Mouse (Mus musculus) heart, embryonic 12.5 days (tissue): Measurements from ENCODE around the gene Sorcs2. TPM values are rescaled to one million over a fixed set of nuclear protein-coding genes. Genes with fewer than 3 reads are reported as not detected.

Experiments
- ATAC-seq: fragments of 200-750 bp; cut with Nextera tagmentation; 2 replicates; pipeline ENCODE4 v1.8.0; 2017; ENCODE audit warnings: moderate TSS enrichment, moderate library complexity; ENCODE audit not compliant: insufficient number of reproducible peaks, low FRiP score
- H3K27ac ChIP-seq: fragments of 300-500 bp; sonication (generic); 2 replicates; pipeline ENCODE4 v1.5.1; 2016; ENCODE audit warnings: mild to moderate bottlenecking, moderate library complexity; ENCODE audit not compliant: poor library complexity, severe bottlenecking
- H3K27me3 ChIP-seq: fragments of 300-500 bp; sonication (generic); replicated peaks from 2 replicates; pipeline ENCODE4 v1.6.1; 2016; ENCODE audit warnings: mild to moderate bottlenecking, moderate library complexity
- H3K36me3 ChIP-seq: fragments of 300-500 bp; sonication (generic); 2 replicates; pipeline ENCODE4 v1.6.1; 2016; ENCODE audit warnings: mild to moderate bottlenecking, moderate library complexity
- H3K4me1 ChIP-seq: fragments of 300-500 bp; sonication (generic); replicated peaks from 2 replicates; pipeline ENCODE4 v1.6.1; 2016; ENCODE audit warnings: mild to moderate bottlenecking
- H3K4me2 ChIP-seq: fragments of 300-500 bp; sonication (generic); 2 replicates; pipeline ENCODE4 v1.6.1; 2016; ENCODE audit warnings: mild to moderate bottlenecking, moderate library complexity
- H3K4me3 ChIP-seq: fragments of 300-500 bp; sonication (generic); 2 replicates; pipeline ENCODE4 v1.5.1; 2016; ENCODE audit warnings: mild to moderate bottlenecking
- H3K9ac ChIP-seq: fragments of 300-500 bp; sonication (generic); 2 replicates; pipeline ENCODE4 v1.6.1; 2016; ENCODE audit warnings: mild to moderate bottlenecking, moderate library complexity
- H3K9me3 ChIP-seq: fragments of 300-500 bp; sonication (generic); replicated peaks from 2 replicates; pipeline ENCODE4 v1.6.1; 2016; ENCODE audit warnings: mild to moderate bottlenecking, moderate library complexity
- WGBS: fragments of 180-500 bp; shearing (Covaris S2); methylation state at CpG from one replicate; pipeline ENCODE4 v1.1.7; 2016; 5-methylcytosine and 5-hydroxymethylcytosine counted together
- polyA plus RNA-seq: library from polyadenylated mRNA; unstranded; fragments of >200 nt; fragmentation: Nextera tagmentation; extraction: Ambion mirVana; gene quantifications from 2 replicates; pipeline ENCODE4 v1.2.1, GENCODE M21; 2016

The Sorcs2 gene
- polyA plus RNA-seq, 1 experiment from 2014 or later: 12.4 TPM

DNA sequence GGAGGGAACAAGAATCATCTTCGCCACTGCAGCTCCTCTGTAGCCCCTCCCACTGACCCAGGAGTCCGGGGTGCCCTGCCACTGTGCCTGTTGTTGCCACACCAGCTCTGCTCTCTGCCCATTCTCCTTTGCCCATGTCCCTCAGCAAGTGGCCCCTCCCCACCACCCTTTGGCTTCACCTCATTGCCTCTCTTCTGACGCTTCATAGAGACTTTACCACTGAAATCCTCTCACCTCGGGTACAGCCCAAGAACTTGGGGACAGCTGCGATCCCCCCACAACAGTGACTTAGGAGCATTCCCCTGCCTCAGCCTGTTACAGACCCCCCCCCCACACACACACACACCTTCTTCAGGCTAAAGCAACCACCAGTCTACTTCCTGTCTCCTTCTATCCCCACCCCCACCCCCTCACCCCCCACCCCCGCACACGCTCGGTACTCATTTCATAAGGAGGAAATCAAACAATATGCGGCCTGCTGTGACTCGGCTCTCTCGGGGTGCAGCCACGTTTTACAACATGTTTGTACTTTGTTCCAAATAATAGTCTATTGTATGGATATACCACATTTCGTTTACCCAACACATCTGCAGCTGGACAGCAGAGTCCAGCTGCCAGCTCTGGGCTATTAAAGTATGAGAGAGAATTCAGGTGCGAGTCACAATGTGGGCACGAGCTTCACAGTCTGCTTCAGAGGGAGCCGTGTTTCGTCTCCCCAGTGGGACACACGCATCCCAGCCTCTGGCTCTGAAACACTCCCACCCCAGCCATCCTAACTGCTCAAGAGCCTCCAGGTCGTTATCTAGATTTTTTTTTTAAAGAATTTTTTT lies 23.5 kb downstream of the Sorcs2 start:
- Histone ChIP-seq H3K27me3 (no peaks in the 10 kb centered on the region), H3K9me3 (no peaks in the 10 kb centered on the region), H3K27ac (peak overlapping the region; percentile 51; the same call in 1 of the 2 replicates), H3K36me3 (no peaks in the 10 kb centered on the region), H3K4me3 (no peak overlapping the region), H3K9ac (no peak overlapping the region), H3K4me2 (no peak overlapping the region), H3K4me1 (peaks cover 79% of the 10 kb centered on the region)
- WGBS: 76% methylated on average over 19 of the region's 19 CpGs
- no peak for ATAC-seq

DNA sequence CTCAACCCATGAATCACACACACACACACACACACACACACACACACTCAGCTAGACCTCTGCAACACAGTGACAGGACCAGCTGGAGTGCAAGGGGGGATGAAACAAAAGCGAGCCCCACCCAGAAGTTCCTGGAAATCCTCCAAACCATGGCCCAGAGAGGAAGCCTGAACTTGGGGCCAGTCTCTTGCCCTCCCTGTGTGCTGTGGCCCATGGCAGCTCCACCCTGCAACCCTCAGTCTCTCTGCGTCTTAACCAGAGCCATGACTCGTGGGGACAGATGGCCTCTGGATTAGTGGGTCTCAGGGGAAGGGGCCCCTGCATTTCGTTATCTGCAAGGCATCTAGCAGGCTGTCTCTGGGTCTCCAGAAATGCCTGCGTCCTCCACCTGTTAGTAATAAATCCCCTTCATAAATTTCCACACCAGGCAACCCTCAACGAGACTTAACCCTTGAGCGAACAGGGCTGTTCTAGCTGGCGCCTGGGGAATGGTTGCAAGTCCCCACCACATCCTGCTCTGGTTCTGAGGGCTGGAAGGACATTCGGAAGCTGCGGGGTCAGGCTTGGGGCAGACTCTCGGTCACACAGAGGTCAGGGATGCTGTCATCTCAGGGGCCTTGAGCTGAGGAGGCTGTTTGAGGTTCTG lies 24.6 kb downstream of the Sorcs2 start:
- Histone ChIP-seq H3K27ac (peak overlapping the region; percentile 51), H3K27me3 (no peaks in the 10 kb centered on the region), H3K9me3 (no peaks in the 10 kb centered on the region), H3K4me3 (no peak overlapping the region), H3K36me3 (no peaks in the 10 kb centered on the region), H3K4me2 (peak overlapping the region; percentile 8; the same call in 1 of the 2 replicates), H3K4me1 (peaks cover 79% of the 10 kb centered on the region), H3K9ac (no peak overlapping the region)
- ATAC-seq: peak; percentile 29; the same call in 1 of the 2 replicates
- WGBS: 31% methylated on average over 11 of the region's 11 CpGs

DNA sequence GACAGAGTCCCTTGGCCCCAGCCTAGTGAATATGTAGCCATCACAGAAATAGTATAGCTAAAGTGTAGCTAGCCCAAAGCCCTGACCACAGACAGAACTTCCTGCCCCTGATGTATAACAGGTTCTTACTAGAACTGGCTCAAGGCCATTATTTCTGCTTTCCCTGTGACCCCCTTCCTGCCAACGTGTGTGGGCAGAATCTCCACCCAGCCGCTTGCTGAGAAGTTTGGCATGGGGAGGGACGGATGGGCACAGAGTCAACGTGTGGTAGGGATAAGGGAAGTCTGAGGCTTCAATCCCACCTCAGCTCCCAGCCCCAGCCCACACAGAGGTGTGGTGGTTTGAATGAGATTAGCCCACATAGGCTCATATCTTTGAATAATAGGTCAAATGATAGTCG lies 26.2 kb downstream of the Sorcs2 start:
- H3K27ac ChIP-seq: no peak overlapping the region
- no peak overlapping the region for H3K4me3 ChIP-seq
- no peaks in the 10 kb centered on the region for H3K36me3 ChIP-seq
- H3K4me2 ChIP-seq: no peak overlapping the region
- H3K9ac ChIP-seq: no peak overlapping the region
- 63% methylated on average over 5 of the region's 5 CpGs for WGBS
- no peak for ATAC-seq
- H3K27me3 ChIP-seq: no peaks in the 10 kb centered on the region
- H3K4me1 ChIP-seq: peaks cover 80% of the 10 kb centered on the region
- H3K9me3 ChIP-seq: no peaks in the 10 kb centered on the region

DNA sequence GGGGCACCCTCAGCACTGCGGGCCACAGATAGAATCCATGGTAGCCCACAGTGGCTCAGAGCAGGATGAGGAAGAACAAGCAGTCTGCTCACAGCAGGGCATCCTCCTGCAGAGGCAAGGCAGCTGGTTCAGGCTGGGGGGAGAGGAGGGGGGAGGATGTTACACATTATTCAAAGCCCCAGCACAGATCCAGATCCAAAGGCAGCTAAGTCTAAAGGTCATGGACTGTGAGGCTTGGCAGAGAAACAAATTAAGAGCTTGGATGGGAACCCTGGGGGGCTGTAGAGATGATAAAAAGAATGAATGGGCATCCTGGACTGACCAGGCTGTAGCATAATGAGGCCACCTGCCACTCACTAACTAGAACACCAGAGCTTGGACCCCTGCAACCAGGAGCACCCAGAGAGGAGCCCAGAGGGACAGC lies 28.7 kb downstream of the Sorcs2 start:
- 65% methylated on average over 1 of the region's 1 CpGs for WGBS
- no peaks in the 10 kb centered on the region for H3K9me3 ChIP-seq
- H3K27me3 ChIP-seq: no peaks in the 10 kb centered on the region
- no peak overlapping the region; the same call in 1 of the 2 replicates for H3K9ac ChIP-seq
- ATAC-seq: no peak
- H3K4me2 ChIP-seq: no peak overlapping the region
- no peak overlapping the region for H3K27ac ChIP-seq
- peaks cover 83% of the 10 kb centered on the region for H3K4me1 ChIP-seq
- no peak overlapping the region for H3K4me3 ChIP-seq
- H3K36me3 ChIP-seq: no peaks in the 10 kb centered on the region

DNA sequence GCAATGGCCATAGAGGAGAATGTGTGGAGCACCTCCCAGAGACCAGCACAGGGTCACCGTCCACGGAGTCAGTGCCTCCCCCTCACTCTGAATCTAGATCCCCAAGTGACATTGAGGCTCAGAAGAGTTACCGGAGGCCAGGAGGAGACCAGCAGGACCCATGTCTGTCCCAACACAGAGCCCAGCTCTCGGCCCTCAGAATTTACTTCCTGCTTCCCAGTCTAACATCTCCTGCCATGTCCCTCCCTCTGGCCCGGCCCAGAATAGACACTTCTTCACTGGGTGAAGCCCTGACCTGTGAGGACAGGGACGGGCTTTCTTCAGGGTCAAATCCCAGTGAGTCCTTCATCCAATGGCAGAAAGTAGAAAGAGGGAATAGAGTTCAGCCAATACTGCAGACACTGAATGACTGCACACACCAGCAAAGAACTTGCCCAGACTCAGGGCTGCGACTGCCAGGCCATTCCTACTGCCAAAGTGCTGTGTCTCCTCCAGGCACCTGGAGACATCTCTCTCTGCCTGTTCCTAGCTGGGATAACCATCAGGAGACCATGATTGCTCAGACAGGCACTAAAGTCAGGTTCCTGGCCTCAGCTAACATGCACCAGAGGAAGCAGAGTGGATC lies 29.3 kb downstream of the Sorcs2 start:
- WGBS: 65% methylated on average over 7 of the region's 7 CpGs
- peak overlapping the region; percentile 41; the same call in 1 of the 2 replicates for H3K9ac ChIP-seq
- peak overlapping the region; percentile 98; the same call in 1 of the 2 replicates for H3K27ac ChIP-seq
- no peak overlapping the region for H3K4me3 ChIP-seq
- no peak overlapping the region for H3K4me2 ChIP-seq
- no peak for ATAC-seq
- H3K4me1 ChIP-seq: peaks cover 79% of the 10 kb centered on the region
- H3K9me3 ChIP-seq: no peaks in the 10 kb centered on the region
- no peaks in the 10 kb centered on the region for H3K36me3 ChIP-seq
- H3K27me3 ChIP-seq: no peaks in the 10 kb centered on the region

DNA sequence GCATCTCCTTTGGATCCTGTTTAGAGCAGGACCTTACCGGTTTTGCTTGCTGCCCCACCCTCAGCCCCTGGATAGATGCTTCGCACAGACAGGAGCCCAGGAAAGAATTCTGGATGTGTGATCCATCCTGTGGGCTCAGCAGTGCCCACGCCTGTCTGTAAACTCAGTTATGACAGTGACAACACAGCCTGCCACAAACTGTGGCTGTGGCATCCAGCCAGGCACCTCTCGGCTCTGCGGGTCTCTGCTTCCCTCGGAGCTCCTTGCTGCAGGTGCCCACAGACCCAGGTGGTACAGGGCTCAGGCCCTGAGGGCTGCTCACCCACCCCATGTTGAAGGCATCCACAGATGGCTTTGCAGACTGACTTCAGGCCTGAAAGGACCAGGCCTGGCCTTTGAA lies 30.0 kb downstream of the Sorcs2 start:
- Histone ChIP-seq H3K9ac (0 out of 2 replicates have a peak overlapping the region, but pooled peaks have one; percentile 41), H3K9me3 (no peaks in the 10 kb centered on the region), H3K4me2 (no peak overlapping the region), H3K4me3 (no peak overlapping the region), H3K27ac (peak overlapping the region; percentile 98), H3K4me1 (peaks cover 78% of the 10 kb centered on the region), H3K36me3 (no peaks in the 10 kb centered on the region), H3K27me3 (no peaks in the 10 kb centered on the region)
- no peak for ATAC-seq
- 80% methylated on average over 6 of the region's 6 CpGs for WGBS

DNA sequence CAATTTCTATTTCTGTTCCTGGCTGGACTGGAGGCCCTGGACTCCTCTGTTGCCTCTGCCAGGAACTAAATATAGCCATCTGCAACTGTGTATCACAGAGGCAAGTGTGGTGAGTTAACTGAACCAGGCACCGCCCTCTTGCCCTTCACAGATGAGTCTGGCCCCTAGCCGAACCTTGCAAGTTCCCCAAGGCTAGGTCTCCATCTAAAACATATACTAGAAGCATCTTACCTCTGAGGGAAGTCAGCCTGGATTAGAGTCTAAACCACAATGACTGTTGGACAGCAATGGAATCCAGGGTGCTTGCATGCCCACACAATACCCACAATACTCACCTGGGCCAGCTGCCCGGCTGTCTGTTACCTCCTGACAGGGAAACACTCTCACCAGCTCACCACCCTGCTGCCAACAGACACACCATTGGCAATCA lies 30.7 kb downstream of the Sorcs2 start:
- Histone ChIP-seq H3K27ac (peak overlapping the region; percentile 98), H3K27me3 (no peaks in the 10 kb centered on the region), H3K9ac (no peak overlapping the region), H3K4me2 (peak overlapping the region; percentile 49), H3K4me3 (no peak overlapping the region), H3K4me1 (peaks cover 76% of the 10 kb centered on the region), H3K36me3 (no peaks in the 10 kb centered on the region), H3K9me3 (no peaks in the 10 kb centered on the region)
- peak; percentile 63; the same call in 1 of the 2 replicates for ATAC-seq
- WGBS: 34% methylated on average over 3 of the region's 3 CpGs

DNA sequence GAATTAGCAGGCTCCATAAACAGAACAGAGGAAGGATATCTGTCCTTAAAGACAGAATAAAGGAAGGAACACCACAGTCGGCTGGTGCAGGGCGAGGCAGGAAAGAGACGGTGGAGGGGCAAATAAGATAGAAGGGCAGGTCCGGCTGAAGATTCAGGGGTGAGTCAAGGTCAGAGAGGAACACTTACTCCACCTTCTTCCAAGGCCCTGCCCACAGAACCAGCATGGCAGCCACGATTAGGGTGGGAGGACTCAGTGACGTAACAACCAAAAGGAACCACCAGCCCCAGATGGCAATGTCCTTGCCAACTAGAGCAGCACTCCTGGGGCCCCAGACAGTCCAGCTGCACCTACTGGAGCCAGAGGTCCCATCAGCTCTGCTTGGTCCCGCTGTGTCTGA lies 36.2 kb downstream of the Sorcs2 start:
- H3K27ac ChIP-seq: peak overlapping the region; percentile 88
- H3K9me3 ChIP-seq: no peaks in the 10 kb centered on the region
- WGBS: 52% methylated on average over 7 of the region's 7 CpGs
- peaks cover 87% of the 10 kb centered on the region for H3K4me1 ChIP-seq
- H3K9ac ChIP-seq: no peak overlapping the region
- H3K27me3 ChIP-seq: no peaks in the 10 kb centered on the region
- no peak overlapping the region for H3K4me2 ChIP-seq
- ATAC-seq: peak; percentile 24; the same call in 1 of the 2 replicates
- H3K4me3 ChIP-seq: no peak overlapping the region
- H3K36me3 ChIP-seq: no peaks in the 10 kb centered on the region

DNA sequence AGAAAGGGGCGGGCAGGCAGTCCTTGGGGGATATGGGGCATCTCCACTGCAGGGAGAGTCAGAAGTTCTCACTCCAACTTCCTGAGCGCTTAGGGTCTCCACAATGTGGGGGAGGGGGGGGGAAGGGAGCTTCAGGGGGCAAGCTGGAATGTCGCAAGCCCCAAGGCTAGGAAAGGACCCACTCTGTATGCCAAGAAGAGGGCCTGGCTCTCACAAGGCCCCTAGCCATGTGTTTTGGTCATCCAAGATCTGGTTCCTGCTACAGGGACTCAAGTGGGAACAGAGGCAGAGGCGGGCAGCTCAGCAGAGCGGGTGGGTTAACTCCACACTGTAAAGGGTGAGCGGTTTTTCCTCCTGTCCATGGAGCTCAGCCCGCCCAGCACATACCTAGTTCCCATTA lies 37.6 kb downstream of the Sorcs2 start:
- H3K9ac ChIP-seq: no peak overlapping the region
- ATAC-seq: no peak
- no peaks in the 10 kb centered on the region for H3K9me3 ChIP-seq
- no peak overlapping the region for H3K4me2 ChIP-seq
- H3K27me3 ChIP-seq: no peaks in the 10 kb centered on the region
- 80% methylated on average over 7 of the region's 7 CpGs for WGBS
- no peak overlapping the region for H3K4me3 ChIP-seq
- peaks cover 88% of the 10 kb centered on the region for H3K4me1 ChIP-seq
- H3K36me3 ChIP-seq: no peaks in the 10 kb centered on the region
- peak overlapping the region; percentile 88; the same call in 1 of the 2 replicates for H3K27ac ChIP-seq

DNA sequence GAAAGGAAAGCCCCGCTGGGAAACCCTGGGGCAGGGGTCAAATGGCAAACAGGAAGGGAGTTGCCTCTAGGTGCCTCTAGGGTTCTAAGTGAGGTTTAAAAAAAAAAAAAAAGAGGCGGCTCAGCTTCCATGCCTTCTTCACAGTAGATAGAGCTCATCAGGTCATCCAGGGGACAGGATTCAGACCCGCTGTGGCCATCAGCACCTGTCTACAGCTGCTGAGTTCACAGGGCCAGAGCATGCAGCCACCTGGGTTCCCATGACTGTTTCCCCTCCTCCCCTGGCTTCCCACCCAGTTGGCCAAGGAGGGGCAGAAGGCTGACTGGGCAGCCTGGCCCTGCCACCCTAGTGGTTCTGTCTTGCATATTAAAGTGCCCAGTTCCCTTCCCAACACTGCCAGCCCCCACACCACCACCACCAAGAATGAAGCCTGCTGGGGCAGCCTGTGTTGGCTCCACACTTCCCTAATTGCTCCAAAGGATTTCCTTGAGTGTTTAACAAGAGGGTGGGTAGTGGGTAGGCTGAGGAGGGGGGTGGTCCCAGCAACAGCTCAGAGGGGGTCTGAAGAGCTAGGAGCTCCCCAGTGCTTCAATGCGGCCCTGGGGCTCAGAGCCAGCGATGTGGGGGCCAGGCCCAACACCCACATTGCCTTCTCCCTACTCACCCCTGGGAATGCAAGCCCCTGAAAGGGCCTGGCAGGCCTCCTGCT lies 38.2 kb downstream of the Sorcs2 start:
- Histone ChIP-seq H3K9me3 (no peaks in the 10 kb centered on the region), H3K27me3 (no peaks in the 10 kb centered on the region), H3K4me1 (peaks cover 88% of the 10 kb centered on the region), H3K4me3 (no peak overlapping the region), H3K4me2 (no peak overlapping the region), H3K27ac (peak overlapping the region; percentile 77), H3K36me3 (no peaks in the 10 kb centered on the region), H3K9ac (peak overlapping the region; percentile 27; the same call in 1 of the 2 replicates)
- 57% methylated on average over 5 of the region's 5 CpGs for WGBS
- no peak for ATAC-seq
